Mouse (Mus musculus) megakaryocyte-erythroid progenitor cell, adult 5-6 weeks (primary cell): ENCODE measurements around the gene C1qtnf1. TPM values are rescaled to one million over a fixed set of nuclear protein-coding genes. Genes with fewer than 3 reads are reported as not detected.

Experiments
- ATAC-seq: replicated peaks from 2 replicates; pipeline ENCODE4 v1.8.0; 2016; ENCODE audit warnings: mild to moderate bottlenecking, inconsistent platforms; ENCODE audit not compliant: severe bottlenecking, poor library complexity, low FRiP score, low TSS enrichment
- total RNA-seq, 2 experiments: library from RNA; stranded (forward) in 1 of 2; stranded (reverse) in 1 of 2; fragments of 200-1000, 215-1000 nt in 1 of 2; fragments of >200 nt in 1 of 2; fragmentation: Nextera tagmentation in 1 of 2; gene quantifications; 2 replicates each; pipeline ENCODE4 v1.2.3; 2014 to 2017

C1qtnf1 gene
- total RNA-seq, 2 experiments from 2014 or later = not detected

GRCm38 (mm10) chr11:118430291-118430885 lies 2.4 kb downstream of the C1qtnf1 start:
- no peak for ATAC-seq

- ATAC-seq = no peak
These were observed 3.3 kb downstream of the C1qtnf1 start for GRCm38 (mm10) chr11:118431100-118431948.

GRCm38 (mm10) chr11:118433398-118433868 lies 5.4 kb downstream of the C1qtnf1 start:
- no peak for ATAC-seq

- no peak for ATAC-seq
These were observed 6.1 kb downstream of the C1qtnf1 start for GRCm38 (mm10) chr11:118434093-118434492.

- no peak for ATAC-seq
These were observed 8.5 kb downstream of the C1qtnf1 start for GRCm38 (mm10) chr11:118436471-118436935.

GRCm38 (mm10) chr11:118438665-118439414 lies 10.8 kb downstream of the C1qtnf1 start:
- no peak for ATAC-seq

GRCm38 (mm10) chr11:118442691-118443090 lies 14.7 kb downstream of the C1qtnf1 start:
- ATAC-seq = no peak

GRCm38 (mm10) chr11:118443201-118443970 lies 15.4 kb downstream of the C1qtnf1 start:
- peak; percentile 50 for ATAC-seq

GRCm38 (mm10) chr11:118445843-118446242 lies 17.8 kb downstream of the C1qtnf1 start:
- peak; percentile 72 for ATAC-seq

GRCm38 (mm10) chr11:118447346-118447745 lies 19.3 kb downstream of the C1qtnf1 start:
- no peak for ATAC-seq

GRCm38 (mm10) chr11:118448385-118448784 lies 20.4 kb downstream of the C1qtnf1 start:
- no peak for ATAC-seq

GRCm38 (mm10) chr11:118451211-118451610 lies 23.2 kb downstream of the C1qtnf1 start:
- ATAC-seq = no peak

GRCm38 (mm10) chr11:118452955-118453354 lies 25.0 kb downstream of the C1qtnf1 start:
- ATAC-seq = no peak

- no peak for ATAC-seq
These were observed 26.1 kb downstream of the C1qtnf1 start for GRCm38 (mm10) chr11:118453886-118454671.

GRCm38 (mm10) chr11:118455788-118456187 lies 27.8 kb downstream of the C1qtnf1 start:
- ATAC-seq = no peak

GRCm38 (mm10) chr11:118456937-118457336 lies 28.9 kb downstream of the C1qtnf1 start:
- ATAC-seq = no peak

- ATAC-seq = no peak
These were observed 31.0 kb downstream of the C1qtnf1 start for GRCm38 (mm10) chr11:118459051-118459450.

- no peak for ATAC-seq
These were observed 31.5 kb downstream of the C1qtnf1 start for GRCm38 (mm10) chr11:118459536-118459935.
